Mouse (Mus musculus): ENCODE results near the gene Wipf3.

GRCm38 (mm10) chr6:54387044-54387443, 42.4 kb upstream of the Wipf3 start:
- TF ChIP-seq MAX (IDR thresholded peaks at IDR 0.05; ENCODE audit: low read length) (no peak), ZNF384 (IDR thresholded peaks at IDR 0.05; ENCODE audit: low read depth, low read length) (no peak), CTCF (conservative IDR thresholded peaks at IDR 0.05 in 1 of 2, IDR thresholded peaks at IDR 0.05 in 1 of 2; ENCODE audit: low read depth in 2 of 2, low read length in 2 of 2) (no peak), TBP (conservative IDR thresholded peaks at IDR 0.05; ENCODE audit: low read depth, low read length) (no peak), HCFC1 (IDR thresholded peaks at IDR 0.05; ENCODE audit: low read depth, low read length) (no peak), GABPA (IDR thresholded peaks at IDR 0.05; ENCODE audit: insufficient replicate concordance, low read depth, low read length) (no peak), RAD21 (IDR thresholded peaks at IDR 0.05; ENCODE audit: low read depth, low read length) (no peak), POLR2A (IDR thresholded peaks at IDR 0.05; ENCODE audit: low read depth, low read length) (no peak), EP300 (IDR thresholded peaks at IDR 0.05; ENCODE audit: low read length) (no peak), ETS1 (conservative IDR thresholded peaks at IDR 0.05; ENCODE audit: low read depth, low read length) (no peak), TCF12 (IDR thresholded peaks at IDR 0.05; ENCODE audit: low read depth, low read length) (no peak), CHD1 (IDR thresholded peaks at IDR 0.05; ENCODE audit: low read depth, low read length) (no peak)
